In genomic region chr11:57114410-57114809, GRCm38 (mm10) we compare ENCODE assay signal across 9 mouse cellular contexts.
"Had no signal": no experiment of that assay in that cellular context is flagged by ENCODE, and none has a peak within 500 bp of the region (broad histone marks: within the 10 kb centered on the region; RNA-seq: fewer than 3 reads in every experiment).

No protein-coding gene starts in this region.

- DNase-seq: kidney, adult 8-10 months; kidney, postnatal 25 days; liver; liver, embryonic 13.5 days; liver, postnatal 0 days; lung, postnatal 14 days; right cerebral cortex, postnatal 14 days; thymus, adult 2 months; thymus, postnatal 25 days had no signal
